Mouse (Mus musculus): ENCODE results near the gene Fzd4. TPM values are rescaled to one million over a fixed set of nuclear protein-coding genes. Genes with fewer than 3 reads are reported as not detected.
A peak's percentile ranks its signal among the peaks of the same experiment; 100 is the strongest.

The Fzd4 gene
- polyA plus RNA-seq, 1 experiment from 2014 or later, result 4.4 TPM

- Histone ChIP-seq H3K4me2 (ENCODE audit: low read depth) (no peak overlapping the region), H3K4me3 (ENCODE audit: low read depth, low read length) (no peak overlapping the region), H3K36me3 (ENCODE audit: control insufficient read depth, insufficient read depth, low read length) (no peaks in the 10 kb centered on the region), H3K4me1 (ENCODE audit: control insufficient read depth, insufficient read depth, low read length) (no peaks in the 10 kb centered on the region), H3K9me3 (ENCODE audit: control insufficient read depth, low read length) (no peaks in the 10 kb centered on the region), H3K27me3 (ENCODE audit: control insufficient read depth, insufficient read depth, low read length) (no peaks in the 10 kb centered on the region), H3K27ac (ENCODE audit: low read depth, low read length) (no peak overlapping the region), H3K9ac (ENCODE audit: low read length) (no peak overlapping the region)
- WGBS, result 73% methylated on average over 1 of the region's 1 CpGs
- ATAC-seq (ENCODE audit: insufficient read depth, low FRiP score, low TSS enrichment) (no peak), DNase-seq (ENCODE audit: low spot score) (no peak)
Observed at GRCm38 (mm10) chr7:89395399-89395798, 8.8 kb upstream of the Fzd4 start.

DNA sequence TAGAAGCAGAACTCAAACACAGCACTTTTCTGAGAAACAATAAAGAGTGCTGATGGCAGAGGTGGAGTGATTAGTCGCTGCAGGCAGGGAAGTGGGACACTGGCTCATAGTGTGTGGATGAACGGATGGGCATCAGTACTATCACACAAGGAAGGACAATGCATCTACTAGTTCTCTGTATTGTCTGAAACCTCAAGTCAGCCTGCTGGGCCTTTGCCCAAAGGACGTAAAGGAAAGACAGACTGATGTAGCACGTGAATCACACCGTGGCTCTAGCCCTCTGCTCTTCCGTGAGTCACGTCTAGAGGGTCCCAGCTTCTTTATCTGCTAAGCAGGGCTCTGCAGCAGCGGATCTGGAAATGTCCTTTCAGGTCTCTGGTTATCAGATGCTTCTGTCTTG, 7.8 kb upstream of the Fzd4 start:
- no peak overlapping the region for H3K27ac ChIP-seq (ENCODE audit: low read depth, low read length)
- 66% methylated on average over 8 of the region's 8 CpGs for WGBS
- H3K4me2 ChIP-seq (ENCODE audit: low read depth), result no peak overlapping the region
- H3K9ac ChIP-seq (ENCODE audit: low read length), result no peak overlapping the region
- H3K27me3 ChIP-seq (ENCODE audit: control insufficient read depth, insufficient read depth, low read length), result no peaks in the 10 kb centered on the region
- no peaks in the 10 kb centered on the region for H3K4me1 ChIP-seq (ENCODE audit: control insufficient read depth, insufficient read depth, low read length)
- H3K4me3 ChIP-seq (ENCODE audit: low read depth, low read length), result no peak overlapping the region
- DNase-seq (ENCODE audit: low spot score) (no peak), ATAC-seq (ENCODE audit: insufficient read depth, low FRiP score, low TSS enrichment) (no peak)
- no peaks in the 10 kb centered on the region for H3K9me3 ChIP-seq (ENCODE audit: control insufficient read depth, low read length)
- H3K36me3 ChIP-seq (ENCODE audit: control insufficient read depth, insufficient read depth, low read length), result no peaks in the 10 kb centered on the region

- H3K27me3 ChIP-seq (ENCODE audit: control insufficient read depth, insufficient read depth, low read length), result 0 out of 2 replicates have a peak, but pooled peaks cover 3% of the 10 kb centered on the region
- no peak overlapping the region for H3K4me3 ChIP-seq (ENCODE audit: low read depth, low read length)
- H3K4me2 ChIP-seq (ENCODE audit: low read depth), result no peak overlapping the region
- no peak overlapping the region for H3K9ac ChIP-seq (ENCODE audit: low read length)
- H3K36me3 ChIP-seq (ENCODE audit: control insufficient read depth, insufficient read depth, low read length), result no peaks in the 10 kb centered on the region
- ATAC-seq (ENCODE audit: insufficient read depth, low FRiP score, low TSS enrichment), result no peak
- WGBS, result 76% methylated on average over 3 of the region's 3 CpGs
- 0 out of 2 replicates have a peak, but pooled peaks cover 1% of the 10 kb centered on the region for H3K4me1 ChIP-seq (ENCODE audit: control insufficient read depth, insufficient read depth, low read length)
- H3K9me3 ChIP-seq (ENCODE audit: control insufficient read depth, low read length), result no peaks in the 10 kb centered on the region
- no peak for DNase-seq (ENCODE audit: low spot score)
- no peak overlapping the region for H3K27ac ChIP-seq (ENCODE audit: low read depth, low read length)
Observed at GRCm38 (mm10) chr7:89397837-89398534, 6.2 kb upstream of the Fzd4 start.

GRCm38 (mm10) chr7:89400721-89401120, 3.4 kb upstream of the Fzd4 start:
- Histone ChIP-seq H3K9ac (ENCODE audit: low read length) (no peak overlapping the region), H3K36me3 (ENCODE audit: control insufficient read depth, insufficient read depth, low read length) (no peaks in the 10 kb centered on the region), H3K4me1 (ENCODE audit: control insufficient read depth, insufficient read depth, low read length) (0 out of 2 replicates have a peak, but pooled peaks cover 4% of the 10 kb centered on the region), H3K4me3 (ENCODE audit: low read depth, low read length) (no peak overlapping the region), H3K9me3 (ENCODE audit: control insufficient read depth, low read length) (no peaks in the 10 kb centered on the region), H3K27me3 (ENCODE audit: control insufficient read depth, insufficient read depth, low read length) (0 out of 2 replicates have a peak, but pooled peaks cover 6% of the 10 kb centered on the region), H3K4me2 (ENCODE audit: low read depth) (no peak overlapping the region), H3K27ac (ENCODE audit: low read depth, low read length) (no peak overlapping the region)
- WGBS, result 74% methylated on average over 2 of the region's 2 CpGs
- ATAC-seq (ENCODE audit: insufficient read depth, low FRiP score, low TSS enrichment), result no peak
- no peak for DNase-seq (ENCODE audit: low spot score)

GRCm38 (mm10) chr7:89401136-89401858, 2.9 kb upstream of the Fzd4 start:
- ATAC-seq (ENCODE audit: insufficient read depth, low FRiP score, low TSS enrichment) (no peak), DNase-seq (ENCODE audit: low spot score) (no peak)
- no peaks in the 10 kb centered on the region for H3K9me3 ChIP-seq (ENCODE audit: control insufficient read depth, low read length)
- H3K4me2 ChIP-seq (ENCODE audit: low read depth), result no peak overlapping the region
- 0 out of 2 replicates have a peak, but pooled peaks cover 6% of the 10 kb centered on the region for H3K27me3 ChIP-seq (ENCODE audit: control insufficient read depth, insufficient read depth, low read length)
- WGBS, result 55% methylated on average over 11 of the region's 11 CpGs
- H3K4me3 ChIP-seq (ENCODE audit: low read depth, low read length), result no peak overlapping the region
- no peak overlapping the region for H3K27ac ChIP-seq (ENCODE audit: low read depth, low read length)
- H3K9ac ChIP-seq (ENCODE audit: low read length), result no peak overlapping the region
- H3K36me3 ChIP-seq (ENCODE audit: control insufficient read depth, insufficient read depth, low read length), result no peaks in the 10 kb centered on the region
- 0 out of 2 replicates have a peak, but pooled peaks cover 4% of the 10 kb centered on the region for H3K4me1 ChIP-seq (ENCODE audit: control insufficient read depth, insufficient read depth, low read length)

GRCm38 (mm10) chr7:89401936-89402335, 2.2 kb upstream of the Fzd4 start:
- no peak overlapping the region for H3K9ac ChIP-seq (ENCODE audit: low read length)
- H3K4me3 ChIP-seq (ENCODE audit: low read depth, low read length), result no peak overlapping the region
- ATAC-seq (ENCODE audit: insufficient read depth, low FRiP score, low TSS enrichment) (no peak), DNase-seq (ENCODE audit: low spot score) (no peak)
- no peaks in the 10 kb centered on the region for H3K36me3 ChIP-seq (ENCODE audit: control insufficient read depth, insufficient read depth, low read length)
- no peak overlapping the region for H3K4me2 ChIP-seq (ENCODE audit: low read depth)
- no peak overlapping the region for H3K27ac ChIP-seq (ENCODE audit: low read depth, low read length)
- no peaks in the 10 kb centered on the region for H3K9me3 ChIP-seq (ENCODE audit: control insufficient read depth, low read length)
- WGBS, result 77% methylated on average over 3 of the region's 3 CpGs
- H3K4me1 ChIP-seq (ENCODE audit: control insufficient read depth, insufficient read depth, low read length), result 0 out of 2 replicates have a peak, but pooled peaks cover 4% of the 10 kb centered on the region
- 0 out of 2 replicates have a peak, but pooled peaks cover 6% of the 10 kb centered on the region for H3K27me3 ChIP-seq (ENCODE audit: control insufficient read depth, insufficient read depth, low read length)

DNA sequence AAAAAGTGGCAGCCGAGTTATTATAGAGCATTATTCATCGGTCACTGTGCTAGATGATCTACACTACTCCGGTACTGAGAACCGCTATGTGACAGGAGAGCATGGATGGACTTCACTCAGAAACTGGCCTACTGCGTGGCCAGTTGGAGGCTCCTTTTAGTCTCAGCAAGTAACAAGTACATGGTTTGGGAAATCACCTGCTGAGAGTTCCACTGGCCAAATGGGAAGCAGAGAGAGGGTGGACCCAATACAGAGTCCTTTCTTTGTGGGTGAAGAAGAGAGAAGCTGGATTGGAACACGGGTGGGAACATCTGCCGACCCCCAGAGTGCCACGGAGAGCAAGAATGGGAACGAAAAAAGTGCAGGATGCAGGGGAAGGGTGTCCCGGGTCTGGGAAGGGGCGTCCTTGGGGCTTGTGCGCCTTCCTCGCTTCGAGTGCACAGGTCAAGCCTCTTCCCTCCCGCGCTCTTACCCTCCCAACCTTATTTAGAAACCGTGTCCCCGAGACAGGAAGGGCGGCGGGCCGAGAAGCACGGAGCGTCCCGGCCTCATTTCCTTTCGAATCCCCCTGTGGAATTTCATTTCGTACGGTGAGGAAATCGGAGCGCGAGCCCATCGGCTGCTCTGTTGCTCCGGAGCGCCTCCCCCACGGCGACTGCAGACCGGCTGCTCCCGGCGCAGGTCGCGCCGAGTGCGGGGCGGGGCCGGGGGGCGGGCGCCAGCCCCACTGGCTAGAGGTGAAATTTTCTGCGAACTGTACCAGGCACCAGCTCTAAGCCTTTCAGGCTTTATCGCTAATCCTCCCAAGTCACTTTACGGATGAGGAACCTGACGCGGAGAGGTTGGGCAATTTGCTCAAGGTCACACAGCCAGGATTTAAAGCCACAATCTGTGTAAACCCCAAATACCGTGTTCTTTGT, 842 bp upstream of the Fzd4 start:
- H3K27me3 ChIP-seq (ENCODE audit: control insufficient read depth, insufficient read depth, low read length), result 0 out of 2 replicates have a peak, but pooled peaks cover 6% of the 10 kb centered on the region
- no peaks in the 10 kb centered on the region for H3K36me3 ChIP-seq (ENCODE audit: control insufficient read depth, insufficient read depth, low read length)
- peak overlapping the region; percentile 61 for H3K9ac ChIP-seq (ENCODE audit: low read length)
- no peaks in the 10 kb centered on the region for H3K9me3 ChIP-seq (ENCODE audit: control insufficient read depth, low read length)
- 5% methylated on average over 52 of the region's 52 CpGs for WGBS
- H3K4me2 ChIP-seq (ENCODE audit: low read depth), result peak overlapping the region; percentile 100
- peak overlapping the region; percentile 37 for H3K27ac ChIP-seq (ENCODE audit: low read depth, low read length)
- DNase-seq (ENCODE audit: low spot score), result peak; percentile 84
- 0 out of 2 replicates have a peak, but pooled peaks cover 4% of the 10 kb centered on the region for H3K4me1 ChIP-seq (ENCODE audit: control insufficient read depth, insufficient read depth, low read length)
- ATAC-seq (ENCODE audit: insufficient read depth, low FRiP score, low TSS enrichment), result peak; percentile 83
- H3K4me3 ChIP-seq (ENCODE audit: low read depth, low read length), result peak overlapping the region; percentile 73

GRCm38 (mm10) chr7:89404734-89405440, 732 bp downstream of the Fzd4 start:
- peak overlapping the region; percentile 17; the same call in 1 of the 2 replicates for H3K27ac ChIP-seq (ENCODE audit: low read depth, low read length)
- no peaks in the 10 kb centered on the region for H3K9me3 ChIP-seq (ENCODE audit: control insufficient read depth, low read length)
- under 1% methylated on average over 35 of the region's 35 CpGs for WGBS
- H3K4me1 ChIP-seq (ENCODE audit: control insufficient read depth, insufficient read depth, low read length), result 0 out of 2 replicates have a peak, but pooled peaks cover 4% of the 10 kb centered on the region
- DNase-seq (ENCODE audit: low spot score) (no peak), ATAC-seq (ENCODE audit: insufficient read depth, low FRiP score, low TSS enrichment) (no peak; the same call in 1 of the 2 replicates)
- H3K27me3 ChIP-seq (ENCODE audit: control insufficient read depth, insufficient read depth, low read length), result 0 out of 2 replicates have a peak, but pooled peaks cover 6% of the 10 kb centered on the region
- peak overlapping the region; percentile 82 for H3K9ac ChIP-seq (ENCODE audit: low read length)
- no peaks in the 10 kb centered on the region for H3K36me3 ChIP-seq (ENCODE audit: control insufficient read depth, insufficient read depth, low read length)
- H3K4me3 ChIP-seq (ENCODE audit: low read depth, low read length), result peak overlapping the region; percentile 73
- H3K4me2 ChIP-seq (ENCODE audit: low read depth), result peak overlapping the region; percentile 100
